Mouse (Mus musculus) small intestine, adult 2 months (tissue): ENCODE measurements at regions not wholly inside any gene's neighbourhood (a gene's known extent, or its start where the extent isn't known, plus 50 kb on each side); places are given as distances from the start of the nearest gene placed in this dataset.

Source experiments
- H3K27ac ChIP-seq: fragments of 200-500 bp; 2 replicates; pipeline ENCODE4 v1.5.1; 2012; ENCODE audit warnings: low read depth, low read length, control low read depth, inconsistent platforms; ENCODE audit not compliant: insufficient read depth
- H3K27me3 ChIP-seq: fragments of 200-500 bp; 2 replicates; pipeline ENCODE4 v1.6.1; 2012; ENCODE audit warnings: mild to moderate bottlenecking, moderate library complexity, low read length, inconsistent platforms; ENCODE audit not compliant: control insufficient read depth, insufficient read depth
- H3K36me3 ChIP-seq: fragments of 200-500 bp; 2 replicates; pipeline ENCODE4 v1.6.1; 2012; ENCODE audit warnings: mild to moderate bottlenecking, low read length, control low read depth, inconsistent platforms; ENCODE audit not compliant: control insufficient read depth, insufficient read depth
- H3K4me1 ChIP-seq: fragments of 200-500 bp; 2 replicates; pipeline ENCODE4 v1.6.1; 2012; ENCODE audit warnings: low read length, inconsistent platforms, mixed read lengths; ENCODE audit not compliant: control insufficient read depth, insufficient read depth, insufficient read length
- H3K4me3 ChIP-seq: fragments of 200-500 bp; 2 replicates; pipeline ENCODE4 v1.5.1; 2012; ENCODE audit warnings: low read depth, mild to moderate bottlenecking, control low read depth, inconsistent platforms, low read length, moderate library complexity
- CTCF ChIP-seq: fragments of 200-500 bp; IDR thresholded peaks from 2 replicates; pipeline ENCODE4 v1.5.1; 2012; ENCODE audit warnings: low read depth, mild to moderate bottlenecking, control low read depth, inconsistent platforms, low read length, moderate library complexity, mixed read lengths; ENCODE audit not compliant: insufficient replicate concordance, insufficient read length; ENCODE audit errors: extremely low read depth
- POLR2A ChIP-seq: fragments of 200-500 bp; IDR thresholded peaks from 2 replicates; pipeline ENCODE4 v1.6.1; 2012; ENCODE audit warnings: low read depth, mild to moderate bottlenecking, control low read depth, inconsistent platforms, low read length, moderate library complexity
- WGBS: fragments of 180-500 bp; shearing (Covaris S2); methylation state at CpG from one replicate; pipeline ENCODE4 v1.1.7; 2018; 5-methylcytosine and 5-hydroxymethylcytosine counted together

- Histone ChIP-seq H3K4me3 (no peak overlapping the region), H3K27me3 (no peaks in the 10 kb centered on the region), H3K36me3 (no peaks in the 10 kb centered on the region), H3K27ac (no peak overlapping the region), H3K4me1 (no peaks in the 10 kb centered on the region)
- 86% methylated on average over 3 of the region's 3 CpGs for WGBS
- TF ChIP-seq CTCF (no peak), POLR2A (no peak)
Observed at GRCm38 (mm10) chr7:114912109-114912508, 168.6 kb downstream of the Insc start.

- 11% methylated on average over 3 of the region's 3 CpGs for WGBS
- Histone ChIP-seq H3K36me3 (no peaks in the 10 kb centered on the region), H3K27ac (no peak overlapping the region), H3K27me3 (no peaks in the 10 kb centered on the region), H3K4me1 (no peaks in the 10 kb centered on the region), H3K4me3 (no peak overlapping the region)
- TF ChIP-seq POLR2A (no peak), CTCF (peak; percentile 59; the same call in 1 of the 2 replicates)
Observed at GRCm38 (mm10) chr7:114922155-114922554, 178.7 kb downstream of the Insc start.

- no peak overlapping the region for H3K27ac ChIP-seq
- H3K4me3 ChIP-seq = no peak overlapping the region
- no peaks in the 10 kb centered on the region for H3K27me3 ChIP-seq
- H3K4me1 ChIP-seq = no peaks in the 10 kb centered on the region
- 88% methylated on average over 8 of the region's 8 CpGs for WGBS
- H3K36me3 ChIP-seq = no peaks in the 10 kb centered on the region
- no peak for TF ChIP-seq POLR2A
- no peak for TF ChIP-seq CTCF
Observed at GRCm38 (mm10) chr7:114933861-114934260, 190.4 kb downstream of the Insc start.

DNA sequence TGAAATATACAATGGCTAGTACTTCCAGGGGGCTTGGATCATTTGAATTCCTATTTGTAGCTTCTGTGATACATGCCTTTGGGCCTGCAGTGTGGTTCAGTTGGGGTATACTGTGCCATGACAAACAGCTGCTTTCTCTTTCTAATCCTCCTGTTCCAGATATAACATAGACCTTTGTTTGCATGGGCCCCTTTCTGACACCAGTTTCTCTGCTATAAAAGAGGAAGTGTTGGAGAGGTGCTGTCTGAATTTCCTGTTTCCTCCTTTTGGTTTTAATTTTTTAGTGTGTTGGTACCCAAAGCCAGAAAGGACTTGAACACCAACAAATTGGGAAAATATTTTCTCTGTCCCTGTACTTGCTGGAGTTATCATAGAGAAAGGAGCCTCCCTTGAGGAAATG, 207.3 kb downstream of the Insc start:
- no peaks in the 10 kb centered on the region for H3K27me3 ChIP-seq
- no peak overlapping the region for H3K27ac ChIP-seq
- TF ChIP-seq POLR2A = no peak
- no peak for TF ChIP-seq CTCF
- no peaks in the 10 kb centered on the region for H3K36me3 ChIP-seq
- no peaks in the 10 kb centered on the region for H3K4me1 ChIP-seq
- no peak overlapping the region for H3K4me3 ChIP-seq

DNA sequence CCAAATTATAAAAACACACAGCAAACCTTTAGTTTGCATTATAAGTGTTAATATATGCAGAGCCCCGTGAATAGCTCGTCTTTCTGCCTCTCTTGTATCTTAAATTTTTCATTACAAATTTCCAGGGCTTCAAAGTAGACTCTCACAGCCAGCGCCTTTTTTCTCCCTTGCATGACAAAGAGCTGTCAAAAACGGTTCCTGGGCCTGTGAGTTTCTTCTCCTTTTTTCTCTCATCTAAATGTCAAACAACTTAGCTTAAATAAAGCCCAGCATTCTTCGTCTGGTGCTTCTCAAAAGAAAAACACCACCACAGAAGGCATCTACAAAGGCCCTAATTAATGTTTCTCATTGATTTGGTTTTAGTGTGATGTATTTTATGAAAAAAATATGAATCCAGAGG, 219.7 kb downstream of the Insc start:
- Histone ChIP-seq H3K27me3 (no peaks in the 10 kb centered on the region), H3K4me1 (no peaks in the 10 kb centered on the region), H3K27ac (no peak overlapping the region), H3K4me3 (no peak overlapping the region), H3K36me3 (no peaks in the 10 kb centered on the region)
- WGBS = 67% methylated on average over 5 of the region's 5 CpGs
- no peak for TF ChIP-seq CTCF

DNA sequence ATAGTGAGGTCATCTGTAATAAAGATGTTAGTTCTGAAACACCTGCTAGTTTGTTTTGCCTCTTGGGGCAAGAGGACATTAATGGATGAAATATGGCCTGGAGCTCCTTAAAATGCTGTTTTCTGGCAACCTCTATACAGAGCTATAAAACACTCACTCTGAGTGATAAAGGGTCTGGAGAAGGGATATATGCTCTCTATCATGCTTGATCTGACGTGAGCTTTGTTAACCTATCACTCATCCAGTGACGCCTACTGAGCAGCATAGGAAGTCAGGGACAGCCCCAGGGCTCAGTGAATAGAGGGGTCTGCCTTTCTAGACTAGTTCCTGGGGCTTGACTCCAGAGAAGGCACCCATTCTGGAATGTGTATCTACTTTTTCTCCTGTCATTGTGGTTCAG, 222.4 kb downstream of the Insc start:
- Histone ChIP-seq H3K27ac (no peak overlapping the region), H3K36me3 (no peaks in the 10 kb centered on the region), H3K27me3 (no peaks in the 10 kb centered on the region), H3K4me1 (no peaks in the 10 kb centered on the region), H3K4me3 (no peak overlapping the region)
- 38% methylated on average over 2 of the region's 2 CpGs for WGBS
- TF ChIP-seq CTCF = no peak
- TF ChIP-seq POLR2A = no peak

DNA sequence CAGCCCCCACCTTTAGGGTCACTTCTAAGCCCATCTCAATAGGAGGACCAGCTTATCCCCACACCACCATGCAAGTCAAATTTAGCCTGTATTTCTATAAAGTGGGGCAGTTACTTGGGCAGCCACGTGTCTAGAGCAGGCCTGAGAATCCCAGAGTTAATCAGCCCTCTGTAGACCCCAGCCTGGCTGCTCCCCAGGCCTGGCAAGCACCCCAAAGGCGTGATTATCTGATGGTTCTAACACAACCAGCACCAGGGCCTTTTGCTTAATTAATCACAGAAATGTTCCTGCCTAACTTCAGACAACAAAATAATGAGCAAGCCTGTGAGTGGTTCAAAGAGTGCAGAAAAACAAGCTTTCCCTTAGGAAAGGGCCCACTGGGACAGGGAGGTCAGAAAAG, 243.0 kb downstream of the Insc start:
- WGBS = 67% methylated on average over 2 of the region's 2 CpGs
- no peaks in the 10 kb centered on the region for H3K4me1 ChIP-seq

GRCm38 (mm10) chr7:114991255-114991654, 247.8 kb downstream of the Insc start:
- Histone ChIP-seq H3K36me3 (no peaks in the 10 kb centered on the region), H3K4me3 (no peak overlapping the region), H3K27me3 (no peaks in the 10 kb centered on the region), H3K27ac (no peak overlapping the region), H3K4me1 (no peaks in the 10 kb centered on the region)
- TF ChIP-seq POLR2A (no peak), CTCF (no peak)
- 32% methylated on average over 5 of the region's 5 CpGs for WGBS

More for the DNA sequence above, 243.0 kb downstream of the Insc start:
- Histone ChIP-seq H3K27ac (no peak overlapping the region), H3K4me3 (no peak overlapping the region), H3K27me3 (no peaks in the 10 kb centered on the region), H3K36me3 (no peaks in the 10 kb centered on the region)
- TF ChIP-seq POLR2A (no peak), CTCF (no peak)
